ENCODE assay signal across 31 mouse cellular contexts in the genomic region with DNA sequence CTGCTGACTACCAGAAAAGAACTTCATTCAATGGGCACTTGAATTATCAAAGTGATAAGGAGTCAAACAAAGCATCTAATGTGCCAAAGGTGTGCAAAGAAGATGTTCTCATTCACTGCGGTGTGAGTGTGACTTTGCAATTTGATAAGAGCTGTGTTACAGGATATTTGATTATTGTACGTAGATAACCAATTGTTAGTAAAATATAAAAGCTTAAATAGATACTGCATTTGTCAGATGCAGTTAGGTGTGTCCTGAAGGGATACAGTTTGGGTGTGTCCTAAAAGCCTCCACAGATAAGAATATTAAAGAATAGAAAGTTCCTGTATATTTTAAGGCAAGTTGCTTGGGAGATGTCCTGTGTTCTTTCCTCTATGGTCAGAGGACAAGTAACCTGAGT.
"Had no signal": no experiment of that assay in that cellular context is flagged by ENCODE, and none has a peak within 500 bp of the region (broad histone marks: within the 10 kb centered on the region; RNA-seq: fewer than 3 reads in every experiment).

No protein-coding gene starts in this region.

- H3K36me3 ChIP-seq: limb, embryonic 10.5 days; limb, embryonic 12.5 days; limb, embryonic 13.5 days; limb, embryonic 15.5 days; liver, embryonic 12.5 days; liver, embryonic 13.5 days; liver, embryonic 15.5 days; lung, embryonic 15.5 days; midbrain, embryonic 10.5 days; midbrain, embryonic 12.5 days; midbrain, embryonic 13.5 days; midbrain, embryonic 15.5 days; neural tube, embryonic 12.5 days; neural tube, embryonic 13.5 days had no signal

- ATAC-seq: liver, embryonic 12.5 days; liver, postnatal 0 days; lung, postnatal 0 days; midbrain, embryonic 13.5 days; midbrain, embryonic 15.5 days; midbrain, embryonic 16.5 days had no signal

- H3K27me3 ChIP-seq: limb, embryonic 12.5 days; limb, embryonic 13.5 days; limb, embryonic 15.5 days; liver, embryonic 12.5 days; liver, embryonic 13.5 days; liver, embryonic 15.5 days; lung, embryonic 15.5 days; megakaryocyte, embryonic 14.5 days; midbrain, embryonic 12.5 days; midbrain, embryonic 13.5 days; midbrain, embryonic 15.5 days; neural tube, embryonic 12.5 days; neural tube, embryonic 13.5 days had no signal

- H3K27ac ChIP-seq: limb, embryonic 10.5 days; limb, embryonic 12.5 days; limb, embryonic 13.5 days; limb, embryonic 15.5 days; liver, embryonic 12.5 days; liver, embryonic 13.5 days; liver, embryonic 14.5 days; liver, embryonic 15.5 days; lung, embryonic 15.5 days; macrophage; midbrain, embryonic 10.5 days; midbrain, embryonic 12.5 days; midbrain, embryonic 13.5 days; midbrain, embryonic 15.5 days; neural tube, embryonic 12.5 days; neural tube, embryonic 13.5 days had no signal

- H3K9me3 ChIP-seq: limb, embryonic 10.5 days; limb, embryonic 15.5 days; liver, embryonic 12.5 days; liver, embryonic 13.5 days; liver, embryonic 15.5 days; lung, embryonic 15.5 days; megakaryocyte, embryonic 14.5 days; midbrain, embryonic 10.5 days; midbrain, embryonic 12.5 days; midbrain, embryonic 15.5 days; neural tube, embryonic 12.5 days had no signal

- H3K4me3 ChIP-seq: limb, embryonic 10.5 days; limb, embryonic 12.5 days; limb, embryonic 13.5 days; limb, embryonic 15.5 days; liver, embryonic 12.5 days; liver, embryonic 13.5 days; liver, embryonic 15.5 days; lung, embryonic 15.5 days; megakaryocyte, embryonic 14.5 days; midbrain, embryonic 10.5 days; midbrain, embryonic 12.5 days; midbrain, embryonic 13.5 days; midbrain, embryonic 15.5 days; myocyte; neural tube, embryonic 12.5 days; neural tube, embryonic 13.5 days had no signal

- DNase-seq: left cerebral cortex, postnatal 4 days; liver; liver, embryonic 13.5 days; liver, postnatal 0 days; lung, adult 18-20 months; lung, adult 2 months; lung, embryonic 14.5 days; lung, postnatal 10 days; lung, postnatal 14 days; lung, postnatal 36 days; lung, postnatal 4 days; midbrain, embryonic 14.5 days had no signal

- H3K4me1 ChIP-seq: limb, embryonic 10.5 days; limb, embryonic 12.5 days; limb, embryonic 13.5 days; limb, embryonic 15.5 days; liver, embryonic 12.5 days; liver, embryonic 13.5 days; liver, embryonic 15.5 days; lung, embryonic 15.5 days; midbrain, embryonic 10.5 days; midbrain, embryonic 12.5 days; midbrain, embryonic 13.5 days; midbrain, embryonic 15.5 days; neural tube, embryonic 12.5 days; neural tube, embryonic 13.5 days had no signal

- H3K9ac ChIP-seq: limb, embryonic 12.5 days; limb, embryonic 13.5 days; limb, embryonic 15.5 days; liver, embryonic 12.5 days; liver, embryonic 13.5 days; liver, embryonic 14.5 days; liver, embryonic 15.5 days; liver, postnatal 0 days; lung, embryonic 14.5 days; lung, embryonic 15.5 days; midbrain, embryonic 12.5 days; midbrain, embryonic 13.5 days; midbrain, embryonic 15.5 days; neural tube, embryonic 12.5 days; neural tube, embryonic 13.5 days had no signal
